Mouse (Mus musculus) G1E (cell line): ENCODE measurements around the gene Dennd1a.

ENCODE experiments used
- CTCF ChIP-seq: IDR thresholded peaks from 2 replicates; pipeline ENCODE4 v1.5.1; 2012; ENCODE audit warnings: low read depth, low read length, inconsistent platforms, mixed read lengths
- POLR2AphosphoS5 ChIP-seq: IDR thresholded peaks from 2 replicates; pipeline ENCODE4 v1.6.1; 2012; ENCODE audit warnings: low read depth, low read length, inconsistent platforms; ENCODE audit not compliant: insufficient replicate concordance
- TAL1 ChIP-seq: conservative IDR thresholded peaks from 2 replicates; pipeline ENCODE4 v1.6.1; 2012; ENCODE audit warnings: low read depth, low read length, inconsistent platforms, mixed read lengths

- TF ChIP-seq CTCF (no peak), TAL1 (no peak; the same call in 1 of the 2 replicates), POLR2AphosphoS5 (no peak)
Measured at GRCm38 (mm10) chr2:37780270-37780929, 506.8 kb downstream of the Dennd1a start.
